Mouse (Mus musculus) midbrain, embryonic 11.5 days (tissue): Measurements from ENCODE around the gene Cby3. TPM values are rescaled to one million over a fixed set of nuclear protein-coding genes. Genes with fewer than 3 reads are reported as not detected.
"Not testable (repeated sequence)": the region's sequence is repeated elsewhere in the genome, so short reads cannot be mapped to it uniquely, and the experiment has no call there.

Experiments used
- ATAC-seq: fragments of 200-750 bp; cut with Nextera tagmentation; 2 replicates; pipeline ENCODE4 v1.8.0; 2017; ENCODE audit warnings: moderate TSS enrichment, moderate library complexity; ENCODE audit not compliant: low FRiP score
- DNase-seq: peaks from one replicate; pipeline ENCODE4 v3.0.0; 2015; ENCODE audit warnings: low spot score; ENCODE audit errors: missing footprints
- H3K27ac ChIP-seq: fragments of 300-500 bp; sonication (generic); 2 replicates; pipeline ENCODE4 v1.5.1; 2014; ENCODE audit warnings: low read depth, low read length
- H3K27me3 ChIP-seq: fragments of 300-500 bp; sonication (generic); 2 replicates; pipeline ENCODE4 v1.6.1; 2014; ENCODE audit warnings: mild to moderate bottlenecking, low read length, moderate library complexity, mixed read lengths; ENCODE audit not compliant: control insufficient read depth, insufficient read depth
- H3K36me3 ChIP-seq: fragments of 300-500 bp; sonication (generic); 2 replicates; pipeline ENCODE4 v1.6.1; 2014; ENCODE audit warnings: mild to moderate bottlenecking, low read length, moderate library complexity, mixed read lengths; ENCODE audit not compliant: control insufficient read depth, insufficient read depth
- H3K4me1 ChIP-seq: fragments of 300-500 bp; sonication (generic); 2 replicates; pipeline ENCODE4 v1.6.1; 2014; ENCODE audit warnings: low read length; ENCODE audit not compliant: control insufficient read depth, insufficient read depth
- H3K4me2 ChIP-seq: fragments of 300-500 bp; sonication (generic); 2 replicates; pipeline ENCODE4 v1.6.1; 2014; ENCODE audit warnings: mild to moderate bottlenecking, moderate library complexity
- H3K4me3 ChIP-seq: fragments of 300-500 bp; sonication (generic); 2 replicates; pipeline ENCODE4 v1.5.1; 2014; ENCODE audit warnings: low read depth, low read length
- H3K9ac ChIP-seq: fragments of 300-500 bp; sonication (generic); 2 replicates; pipeline ENCODE4 v1.6.1; 2014; ENCODE audit warnings: low read length
- H3K9me3 ChIP-seq: fragments of 300-500 bp; sonication (generic); 2 replicates; pipeline ENCODE4 v1.6.1; 2016; ENCODE audit warnings: low read length; ENCODE audit not compliant: control insufficient read depth
- WGBS: fragments of 180-500 bp; shearing (Covaris S2); extraction: QIAGEN DNeasy Blood & Tissue Kit; methylation state at CpG from one replicate; pipeline ENCODE4 v1.1.7; 2014; 5-methylcytosine and 5-hydroxymethylcytosine counted together
- polyA plus RNA-seq: library from polyadenylated mRNA; unstranded; fragments of >200 nt; fragmentation: Nextera tagmentation; extraction: Ambion mirVana; gene quantifications from 2 replicates; pipeline ENCODE4 v1.2.1, GENCODE M21; 2014

Cby3 gene
- not detected in 2 replicates for polyA plus RNA-seq

DNA sequence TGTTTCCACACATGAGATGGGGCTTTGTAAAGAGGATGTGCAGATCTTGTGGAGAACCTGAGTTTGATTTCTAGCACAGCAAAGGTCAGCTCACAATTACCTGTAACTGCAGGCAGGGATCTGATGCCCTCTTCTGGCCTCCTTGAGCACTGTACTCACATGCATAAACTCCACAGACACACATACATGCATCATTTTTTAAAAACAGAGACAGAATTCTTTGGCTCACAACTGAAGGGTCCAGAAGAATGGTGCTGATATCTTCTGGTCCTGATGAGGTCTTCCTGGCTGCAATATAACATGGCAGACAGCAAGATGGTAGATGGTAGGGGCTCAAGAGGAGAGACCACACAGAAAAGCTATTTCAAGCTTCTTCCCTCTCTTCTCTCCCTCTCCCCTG lies at the start of gene Cby3:
Gene Cby3 (plus strand): TSS at position 301 of the 400 bp plus-strand sequence.
- H3K9me3 ChIP-seq: no peaks in the 10 kb centered on the region
- DNase-seq: no peak
- ATAC-seq: no peak
- H3K36me3 ChIP-seq: no peaks in the 10 kb centered on the region
- no peak within 1 kb of the TSS for H3K27ac ChIP-seq
- H3K4me1 ChIP-seq: no peaks in the 10 kb centered on the region; the same call in 1 of the 2 replicates
- no peak within 1 kb of the TSS for H3K9ac ChIP-seq
- H3K4me2 ChIP-seq: no peak within 1 kb of the TSS
- peaks cover 9% of the 10 kb centered on the region for H3K27me3 ChIP-seq
- H3K4me3 ChIP-seq: no peak within 1 kb of the TSS

DNA sequence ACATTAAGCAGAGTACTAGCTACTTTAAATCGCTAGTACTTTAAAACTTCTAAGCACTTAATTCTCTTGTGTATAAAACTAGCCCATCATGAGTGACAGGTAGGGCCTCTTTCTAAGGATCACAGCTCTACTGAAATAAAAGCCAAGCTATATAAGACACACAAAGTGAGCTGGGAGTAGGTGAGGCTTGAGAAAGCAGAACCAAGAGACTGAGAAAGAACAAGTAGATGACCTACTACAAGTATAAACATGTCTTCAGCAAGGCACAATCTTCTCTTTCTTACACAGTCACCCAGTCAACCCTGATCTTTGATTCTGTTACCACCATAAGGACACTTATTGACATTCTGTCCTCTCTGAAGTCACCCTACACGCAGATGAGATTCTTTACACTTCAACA lies 41.5 kb upstream of the Cby3 start:
- Histone ChIP-seq H3K9me3 (no peaks in the 10 kb centered on the region), H3K4me2 (no peak overlapping the region), H3K36me3 (peaks cover 5% of the 10 kb centered on the region; the same call in 1 of the 2 replicates), H3K27ac (no peak overlapping the region), H3K4me1 (no peaks in the 10 kb centered on the region), H3K27me3 (no peaks in the 10 kb centered on the region), H3K9ac (no peak overlapping the region), H3K4me3 (no peak overlapping the region)
- DNase-seq (peak; percentile 74), ATAC-seq (no peak)
- 94% methylated on average over 2 of the region's 2 CpGs for WGBS

DNA sequence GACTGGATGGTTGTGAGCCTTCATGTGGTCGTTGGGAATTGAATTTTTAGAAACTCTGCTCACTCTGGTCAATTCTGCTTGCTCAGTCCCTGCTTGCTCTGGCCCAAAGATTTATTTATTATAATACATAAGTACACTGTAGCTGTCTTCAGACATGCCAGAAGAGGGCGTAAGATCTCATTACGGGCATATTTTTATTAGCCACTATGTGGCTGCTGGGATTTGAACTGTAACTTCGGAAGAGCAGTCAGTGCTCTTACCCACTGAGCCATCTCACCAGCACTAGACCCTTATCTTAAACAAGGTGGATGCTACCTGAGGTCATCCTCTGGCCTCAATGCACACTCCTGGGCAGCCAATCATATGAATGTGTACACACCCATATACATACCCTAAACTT lies 34.9 kb upstream of the Cby3 start:
- not testable (repeated sequence) for H3K9me3 ChIP-seq, ATAC-seq, H3K27me3 ChIP-seq, H3K4me2 ChIP-seq, H3K4me3 ChIP-seq, H3K4me1 ChIP-seq, H3K27ac ChIP-seq, H3K9ac ChIP-seq, H3K36me3 ChIP-seq
- 85% methylated on average over 4 of the region's 4 CpGs for WGBS
- DNase-seq: peak; percentile 33

DNA sequence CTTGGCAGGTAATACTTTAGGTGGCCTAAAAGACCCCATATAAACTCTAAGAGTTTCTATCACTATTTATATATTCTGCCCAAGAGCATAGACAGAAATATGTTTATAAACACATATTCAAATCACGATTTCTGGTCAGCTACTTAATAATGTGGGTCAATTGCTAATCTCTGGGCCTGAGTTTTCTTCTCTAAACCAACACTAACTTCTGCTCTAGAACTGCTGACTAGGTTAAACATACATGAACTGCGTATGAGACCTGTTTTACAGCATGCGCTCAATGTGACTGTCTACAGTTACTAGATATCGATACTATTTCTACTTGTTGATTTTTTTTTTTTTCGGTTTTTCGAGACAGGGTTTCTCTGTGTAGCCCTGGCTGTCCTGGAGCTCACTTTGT lies 33.0 kb upstream of the Cby3 start:
- Histone ChIP-seq H3K4me1 (peaks cover 9% of the 10 kb centered on the region), H3K27me3 (no peaks in the 10 kb centered on the region), H3K9me3 (no peaks in the 10 kb centered on the region), H3K4me2 (no peak overlapping the region), H3K4me3 (no peak overlapping the region), H3K9ac (no peak overlapping the region), H3K36me3 (no peaks in the 10 kb centered on the region), H3K27ac (no peak overlapping the region)
- 96% methylated on average over 6 of the region's 6 CpGs for WGBS
- ATAC-seq: no peak
- DNase-seq: peak; percentile 64

DNA sequence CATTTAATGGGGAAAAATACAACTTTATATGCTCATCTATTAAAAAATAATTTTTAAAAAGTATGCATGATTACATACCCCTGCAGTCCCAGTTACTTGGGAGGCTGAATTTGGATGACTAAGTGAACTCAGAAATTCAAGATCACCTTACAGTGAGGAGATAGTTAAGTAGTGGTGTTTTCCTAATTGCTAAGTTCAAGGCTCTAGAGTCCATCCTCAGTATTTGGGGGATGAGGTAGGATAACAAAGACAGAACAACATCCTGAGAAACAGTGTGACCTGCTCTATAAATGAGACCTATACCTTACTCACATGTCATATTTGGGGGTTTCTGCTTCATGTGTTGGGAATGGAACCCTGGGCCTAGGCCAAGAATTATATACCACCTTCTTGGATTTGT lies 31.9 kb upstream of the Cby3 start:
- no peaks in the 10 kb centered on the region for H3K36me3 ChIP-seq
- DNase-seq (no peak), ATAC-seq (no peak)
- peaks cover 13% of the 10 kb centered on the region for H3K4me1 ChIP-seq
- H3K27ac ChIP-seq: no peak overlapping the region
- H3K9ac ChIP-seq: no peak overlapping the region
- H3K4me2 ChIP-seq: no peak overlapping the region
- no peaks in the 10 kb centered on the region for H3K9me3 ChIP-seq
- H3K27me3 ChIP-seq: no peaks in the 10 kb centered on the region
- H3K4me3 ChIP-seq: no peak overlapping the region

DNA sequence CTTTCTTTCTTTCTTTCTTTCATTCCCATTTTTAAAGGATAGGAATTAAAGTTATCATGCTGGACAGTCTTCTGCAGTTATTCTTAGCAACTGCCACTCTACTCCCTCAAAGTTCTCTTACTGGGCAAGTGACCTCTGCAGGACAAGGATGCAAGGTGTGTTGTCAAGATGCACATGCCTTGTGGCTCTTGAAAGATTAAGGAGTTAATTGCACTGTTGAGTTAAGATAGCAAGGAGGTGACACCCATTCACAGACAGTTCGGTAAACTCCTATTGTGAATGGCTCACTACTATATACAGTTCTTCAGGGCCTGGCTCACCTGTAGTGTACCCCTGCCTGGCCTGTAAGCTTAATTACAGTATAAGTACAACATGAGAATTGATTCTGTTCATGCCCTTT lies 30.4 kb upstream of the Cby3 start:
- 66% methylated on average over 1 of the region's 1 CpGs for WGBS
- no peaks in the 10 kb centered on the region for H3K9me3 ChIP-seq
- peak overlapping the region; percentile 86 for H3K4me2 ChIP-seq
- DNase-seq (no peak), ATAC-seq (no peak)
- H3K9ac ChIP-seq: no peak overlapping the region
- H3K27me3 ChIP-seq: no peaks in the 10 kb centered on the region
- H3K4me1 ChIP-seq: peaks cover 13% of the 10 kb centered on the region
- no peak overlapping the region for H3K4me3 ChIP-seq
- no peaks in the 10 kb centered on the region for H3K36me3 ChIP-seq
- H3K27ac ChIP-seq: no peak overlapping the region

DNA sequence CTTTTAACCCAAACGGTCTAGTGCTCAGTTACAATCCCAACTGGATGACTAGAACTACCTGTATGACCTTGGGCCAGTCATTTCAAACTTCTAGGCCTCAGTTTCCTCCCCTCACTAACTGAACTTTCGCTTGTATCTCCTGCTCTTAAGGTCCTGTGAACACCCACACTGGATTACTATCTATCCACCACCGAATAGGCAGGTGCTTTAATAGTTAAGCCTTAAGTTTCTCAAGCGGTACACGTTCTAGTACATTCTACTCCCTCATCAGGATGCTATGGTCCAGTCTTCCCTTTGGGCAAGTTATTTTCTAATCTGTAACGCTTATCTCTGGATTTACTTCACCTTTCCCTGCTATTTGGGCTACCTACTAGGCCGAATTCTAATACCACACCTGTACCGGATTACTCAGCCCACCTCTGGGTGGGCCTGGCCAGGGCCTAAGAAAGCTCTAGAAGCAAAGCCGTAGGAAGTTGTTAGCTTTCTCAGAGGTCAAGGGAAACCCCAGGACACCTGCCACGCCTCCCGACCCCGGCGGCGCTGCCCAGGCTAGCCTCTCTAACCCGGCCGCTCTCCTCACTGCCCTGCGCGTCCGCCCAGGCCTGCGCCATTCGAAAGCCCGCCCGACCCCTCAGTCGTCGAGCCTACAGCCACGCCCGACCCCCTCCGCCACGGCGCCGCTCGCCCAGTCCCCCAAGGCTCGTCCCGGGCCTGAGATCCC lies 29.4 kb upstream of the Cby3 start:
- peak; percentile 87 for DNase-seq

DNA sequence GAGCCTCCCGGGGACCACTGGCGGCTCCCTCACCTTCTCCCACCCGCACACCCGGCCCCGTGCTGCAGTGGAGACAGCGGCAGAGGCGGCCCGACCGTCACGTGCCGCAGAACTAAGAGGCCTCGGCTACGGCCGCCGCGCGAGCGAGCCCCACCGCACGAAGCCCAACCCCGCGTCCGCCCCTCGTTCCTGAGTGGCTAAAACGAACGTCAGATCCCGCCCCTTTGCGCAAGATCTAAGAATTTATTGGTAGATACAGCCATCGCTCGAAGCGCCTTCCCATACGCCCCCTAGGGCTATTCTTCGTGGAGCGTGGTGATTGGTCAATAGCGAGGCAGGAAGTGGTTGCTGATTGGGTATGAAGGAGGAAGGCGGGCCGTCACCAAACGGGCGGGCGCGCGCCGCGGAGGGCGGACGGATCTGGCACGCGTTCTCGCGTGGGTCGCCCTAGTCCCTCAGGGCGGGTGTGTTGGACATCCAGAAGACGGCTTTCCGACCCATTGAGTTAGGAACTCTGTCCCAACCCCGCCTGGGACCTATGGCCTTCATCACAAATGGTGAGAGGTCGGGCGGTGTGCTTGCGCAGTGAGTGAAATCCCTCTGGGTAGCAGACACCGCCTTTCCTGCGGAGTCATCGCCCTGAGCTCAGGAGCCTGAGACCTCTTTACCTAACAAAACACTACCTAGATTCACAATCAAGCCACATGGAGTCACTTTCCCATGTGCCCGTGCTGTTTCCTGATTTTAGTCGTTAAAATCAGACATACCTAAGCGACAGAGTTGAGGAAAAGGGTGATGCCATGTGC lies 28.6 kb upstream of the Cby3 start, which contains the start of gene Canx:
Gene Canx (minus strand): TSS at position 178 of the 806 bp plus-strand sequence.
- DNase-seq (peak; percentile 100), ATAC-seq (peak; percentile 98)
- Histone ChIP-seq H3K4me3 (peak within 1 kb of the TSS; percentile 94), H3K27ac (peak within 1 kb of the TSS; percentile 80), H3K36me3 (no peaks in the 10 kb centered on the region), H3K4me1 (peaks cover 13% of the 10 kb centered on the region), H3K9me3 (no peaks in the 10 kb centered on the region), H3K4me2 (peak within 1 kb of the TSS; percentile 86), H3K27me3 (no peaks in the 10 kb centered on the region), H3K9ac (peak within 1 kb of the TSS; percentile 97)
- under 1% methylated on average over 64 of the region's 64 CpGs for WGBS

More for the DNA sequence above, 29.4 kb upstream of the Cby3 start:
- peak overlapping the region; percentile 94 for H3K4me3 ChIP-seq
- no peaks in the 10 kb centered on the region for H3K36me3 ChIP-seq
- H3K4me2 ChIP-seq: peak overlapping the region; percentile 86
- ATAC-seq: peak; percentile 79; the same call in 1 of the 2 replicates
- no peaks in the 10 kb centered on the region for H3K27me3 ChIP-seq
- H3K9me3 ChIP-seq: no peaks in the 10 kb centered on the region
- peak overlapping the region; percentile 80 for H3K27ac ChIP-seq
- H3K9ac ChIP-seq: peak overlapping the region; percentile 97
- WGBS: 4% methylated on average over 34 of the region's 34 CpGs
- peaks cover 13% of the 10 kb centered on the region for H3K4me1 ChIP-seq
